Mouse (Mus musculus): ENCODE measurements around the gene Cdadc1.

Gene Cdadc1

DNA sequence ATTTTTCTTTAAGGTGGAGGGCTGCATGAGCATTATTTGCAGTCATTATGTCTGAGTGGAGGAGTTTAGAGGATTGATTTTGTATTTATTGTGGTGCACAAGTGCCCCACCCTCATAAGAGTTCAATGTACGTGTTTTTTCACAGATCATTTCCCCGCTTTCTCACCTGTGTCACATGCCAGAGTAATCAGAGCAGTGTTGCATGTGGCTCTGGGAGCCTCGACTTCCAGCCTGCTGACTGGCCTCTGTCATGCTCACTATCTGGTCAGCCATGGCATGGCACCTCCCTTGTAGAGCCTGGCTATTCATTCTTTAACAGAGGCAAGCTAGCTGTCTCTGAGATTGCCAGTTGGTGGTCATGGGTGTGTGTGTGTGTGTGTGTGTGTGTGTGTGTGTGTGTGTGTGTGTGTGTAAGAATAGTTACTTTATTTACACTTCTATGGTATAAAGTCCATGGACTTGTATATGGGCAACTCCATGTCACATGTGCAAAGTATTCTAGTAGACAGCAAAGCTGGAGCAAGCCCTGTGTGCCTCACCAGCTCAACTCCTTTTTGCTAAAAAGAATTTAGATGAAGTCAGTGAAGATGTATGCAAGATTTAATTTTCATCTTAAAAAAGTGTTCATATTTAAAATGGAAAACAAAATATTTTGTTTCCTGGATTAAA, 54.5 kb downstream of the Cdadc1 start:
- no peak for DNase-seq

DNA sequence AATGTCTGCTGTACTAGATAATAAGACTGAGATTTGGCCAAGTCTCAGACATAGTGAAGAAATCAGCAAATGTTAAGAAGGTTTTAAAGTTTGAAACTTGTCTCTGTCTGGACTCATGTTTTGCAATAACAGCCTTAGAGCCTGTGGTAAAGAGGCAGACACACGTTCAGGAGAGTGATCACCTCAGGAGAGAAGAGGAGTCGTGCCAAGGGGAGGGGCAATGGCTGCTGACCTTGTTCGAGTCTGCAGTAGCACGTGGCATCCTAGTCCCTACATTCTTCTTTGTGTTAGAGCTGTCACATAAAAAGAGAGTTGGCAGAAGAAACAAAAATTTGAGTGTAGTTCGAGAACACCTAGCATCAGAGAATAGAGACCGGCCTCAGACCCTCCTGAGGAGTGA, 57.0 kb downstream of the Cdadc1 start:
- no peak for DNase-seq

DNA sequence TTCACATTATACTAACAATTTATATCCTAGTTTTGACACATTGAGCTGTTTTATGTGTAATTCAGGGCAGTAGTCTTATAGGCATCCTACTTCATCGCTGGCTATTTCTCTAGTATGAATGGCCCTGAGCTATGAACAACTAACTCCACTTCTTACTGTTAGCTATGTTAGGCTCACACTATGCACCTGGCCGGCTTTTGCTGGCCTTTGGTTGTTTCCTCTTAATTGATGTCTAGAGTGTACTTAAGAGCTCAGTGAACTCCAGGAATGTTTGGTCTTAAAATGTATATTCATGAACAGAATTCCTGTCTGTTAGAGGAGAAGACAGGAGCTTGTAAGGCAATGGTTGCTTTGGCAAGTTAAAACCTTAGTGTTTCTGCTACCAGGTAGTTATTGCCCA, 57.5 kb downstream of the Cdadc1 start:
- no peak for DNase-seq

DNA sequence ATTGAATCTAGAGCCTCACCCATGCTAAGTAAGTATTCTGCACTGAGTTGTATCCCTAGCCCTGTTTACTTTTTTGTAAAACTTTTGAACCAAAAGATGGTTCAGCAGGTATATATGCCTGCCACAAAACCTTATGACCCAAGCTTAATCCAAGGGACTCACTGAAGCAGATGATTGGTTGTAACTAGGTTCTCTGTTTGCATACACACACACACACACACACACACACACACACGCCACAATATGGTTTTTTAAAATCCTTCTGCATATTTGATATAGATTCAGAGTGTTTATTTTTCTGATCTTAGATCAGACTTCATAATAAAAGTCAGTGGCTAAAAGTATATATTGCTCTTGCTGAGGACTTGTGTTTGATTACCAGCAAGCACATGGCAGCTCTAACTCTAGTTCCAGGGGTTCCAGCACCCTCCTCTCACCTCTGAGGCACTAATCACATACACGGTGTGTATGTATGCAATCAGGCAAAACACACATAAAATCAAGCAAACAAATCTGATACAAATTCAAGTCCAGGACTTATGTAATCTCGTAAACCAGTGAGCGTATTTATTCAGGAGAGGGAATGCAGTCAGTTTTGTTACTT, 59.8 kb downstream of the Cdadc1 start:
- no peak for DNase-seq

DNA sequence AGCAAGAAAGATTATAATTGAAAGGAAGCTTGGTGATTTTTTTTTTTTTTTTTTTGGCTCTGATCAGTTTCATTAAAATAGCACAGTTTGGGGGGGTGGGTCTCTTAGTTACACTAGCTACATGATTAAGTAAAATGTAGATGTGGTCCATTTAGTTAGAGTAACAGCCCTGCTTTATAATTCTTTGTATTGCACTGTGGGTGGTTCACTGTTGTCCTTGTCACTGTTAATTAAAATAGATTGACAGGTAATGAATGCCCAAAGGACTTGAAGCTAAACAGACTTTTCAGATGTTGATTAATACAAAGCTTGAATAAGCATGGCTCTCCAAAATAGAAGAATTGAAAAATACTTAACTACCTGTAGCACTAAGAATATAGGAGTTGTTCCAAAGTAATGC, 63.9 kb downstream of the Cdadc1 start:
- no peak for DNase-seq

DNA sequence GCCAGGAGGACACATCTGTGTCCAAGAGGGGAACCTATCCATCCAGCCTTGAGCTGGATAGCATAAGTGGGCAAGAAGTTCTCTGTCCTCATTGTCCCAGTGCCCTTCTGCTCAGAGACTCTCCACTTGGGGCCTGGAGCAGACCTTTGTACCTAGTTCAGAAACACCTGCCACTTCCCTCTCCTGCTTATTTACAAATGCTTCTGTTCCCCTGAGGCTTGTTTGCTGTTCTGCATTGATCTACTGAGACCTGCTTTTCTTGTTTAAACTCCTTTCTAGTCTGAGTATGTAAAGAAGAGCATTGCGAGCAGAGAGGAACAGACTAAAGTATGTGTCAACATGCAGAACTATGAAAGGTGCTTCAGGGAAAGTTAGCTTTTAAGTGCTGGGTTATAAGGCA, 64.8 kb downstream of the Cdadc1 start:
- no peak for DNase-seq

DNA sequence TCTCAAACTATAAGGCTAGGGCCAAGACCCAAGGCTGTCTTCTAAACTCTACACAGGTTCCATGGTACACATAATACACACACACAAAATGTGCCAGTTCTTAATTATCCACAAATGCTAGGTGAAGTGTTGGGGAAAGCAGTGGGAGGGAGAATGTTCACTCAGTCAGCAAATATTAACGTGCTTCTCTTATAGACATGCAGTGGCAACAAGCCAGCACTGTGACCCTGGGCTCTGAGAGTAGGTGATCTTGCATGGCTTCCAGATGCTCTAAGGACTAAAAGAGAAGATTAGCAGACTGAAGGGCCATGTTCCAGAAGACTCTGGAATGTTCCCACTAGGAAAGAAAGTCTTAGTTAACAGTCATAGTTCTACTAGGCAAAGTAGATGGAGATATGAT, 67.0 kb downstream of the Cdadc1 start:
- DNase-seq: no peak

DNA sequence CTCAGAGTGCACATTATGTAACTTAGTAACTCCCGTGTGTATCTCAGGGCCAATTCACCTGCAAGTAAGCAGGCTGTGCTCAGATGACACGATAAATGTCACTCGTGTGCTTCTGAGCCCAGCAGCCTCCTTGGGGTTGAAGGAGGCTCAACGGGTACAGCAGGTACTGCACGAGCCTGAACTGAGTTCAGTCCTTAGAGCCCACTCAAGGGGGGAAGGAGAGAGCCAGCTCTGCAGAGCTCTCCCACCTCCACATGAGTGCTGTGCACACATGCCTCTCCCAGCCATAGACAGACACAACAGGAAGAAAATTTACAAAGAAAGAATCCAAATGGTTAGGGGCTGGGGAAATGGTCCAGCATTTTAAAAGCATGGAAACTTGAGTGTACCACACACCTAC, 71.9 kb downstream of the Cdadc1 start:
- no peak for DNase-seq

DNA sequence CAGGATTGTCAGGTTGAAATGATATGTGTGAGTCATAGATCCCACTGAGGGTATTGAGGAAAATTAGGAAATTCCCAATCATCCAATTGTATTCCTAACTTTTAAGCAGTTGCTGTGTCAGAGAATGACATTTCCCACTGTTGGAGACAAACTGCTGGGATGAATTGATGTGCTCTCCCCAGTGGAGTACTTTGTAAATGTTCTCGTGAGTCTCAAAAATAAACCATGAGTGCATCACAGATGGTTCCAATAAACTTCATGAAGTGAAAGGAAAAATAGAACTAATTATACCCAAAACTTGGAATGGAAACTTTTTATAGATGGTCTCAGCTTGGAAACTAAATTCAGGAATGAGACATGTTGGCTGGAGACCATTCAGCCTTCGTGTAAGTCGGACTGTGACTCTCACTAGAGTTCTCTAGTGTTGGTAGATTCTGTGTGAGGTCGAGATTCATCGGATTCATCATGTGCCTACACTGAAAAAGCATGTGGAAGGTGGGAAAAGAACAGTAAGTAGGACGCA, 83.8 kb downstream of the Cdadc1 start:
- no peak for DNase-seq

All from cerebellum, adult 18-20 months (tissue).